Mouse (Mus musculus): Measurements from ENCODE around the gene Car14.

- no peak for TF ChIP-seq POLR2A (IDR thresholded peaks at IDR 0.05; ENCODE audit: borderline replicate concordance, insufficient read depth, low read length)
- no peak for TF ChIP-seq CTCF (IDR thresholded peaks at IDR 0.05; ENCODE audit: borderline replicate concordance, insufficient read depth, low read depth, low read length)
These were observed 40.3 kb upstream of the Car14 start for GRCm38 (mm10) chr3:95944742-95945141.
